Mouse (Mus musculus) cerebellum, postnatal 36 days (tissue): ENCODE data around the gene Cbx1.

Source experiments
- DNase-seq, 2 experiments: peaks; one replicate each; pipeline ENCODE4 v3.0.0; 2021 to 2022; ENCODE audit warnings: mixed read lengths in 2 of 2

The Cbx1 gene

GRCm38 (mm10) chr11:96788871-96789795 lies at the start of gene Cbx1:
TSS of gene Cbx1 (plus strand) at chr11:96789127.
- DNase-seq = peak; percentile 88

- no peak for DNase-seq
Observed at GRCm38 (mm10) chr11:96740796-96741195, 48.1 kb upstream of the Cbx1 start.

DNA sequence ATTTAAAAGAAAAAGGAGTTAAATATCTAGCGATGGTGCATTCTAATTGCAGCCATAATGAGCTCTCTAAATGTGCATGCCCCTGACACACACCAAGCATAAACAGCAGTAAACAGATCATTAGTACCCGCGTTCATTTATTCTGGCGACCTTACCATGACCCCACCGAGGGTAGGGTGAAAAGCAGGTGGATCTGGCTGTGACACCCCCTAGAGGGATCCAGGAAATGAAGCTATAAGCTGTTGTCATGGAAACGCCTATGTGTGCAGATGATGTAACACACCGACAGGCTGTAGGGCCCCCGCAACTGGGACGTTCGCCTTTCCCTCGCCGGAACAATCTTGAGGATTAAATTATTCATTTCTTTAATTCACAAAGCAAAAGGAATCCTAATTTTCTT lies 46.9 kb upstream of the Cbx1 start:
- no peak for DNase-seq

GRCm38 (mm10) chr11:96743000-96743399 lies 45.9 kb upstream of the Cbx1 start:
- no peak for DNase-seq

GRCm38 (mm10) chr11:96743891-96744290 lies 45.0 kb upstream of the Cbx1 start:
- no peak for DNase-seq

GRCm38 (mm10) chr11:96746648-96747047 lies 42.3 kb upstream of the Cbx1 start:
- DNase-seq = no peak

DNA sequence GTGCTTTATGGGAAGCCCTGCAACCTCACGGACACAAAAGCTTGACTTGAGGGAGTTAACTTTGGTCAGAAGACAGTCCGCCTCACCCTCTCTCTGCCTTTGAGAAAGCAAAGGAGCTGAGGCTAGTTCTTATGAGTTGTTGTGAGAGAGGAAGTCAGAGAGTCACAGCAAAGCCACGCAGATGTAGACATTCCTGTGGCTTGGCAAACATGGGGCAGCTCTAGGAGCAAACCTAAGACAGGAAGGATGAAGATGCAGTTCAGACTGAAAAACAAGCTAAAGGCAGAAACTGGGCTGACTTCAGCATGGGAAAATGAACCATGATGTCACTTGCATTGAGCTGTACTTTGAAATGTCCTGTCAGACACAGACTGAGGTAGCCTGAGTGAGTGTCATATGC lies 41.4 kb upstream of the Cbx1 start:
- no peak for DNase-seq

GRCm38 (mm10) chr11:96755298-96755697 lies 33.6 kb upstream of the Cbx1 start:
- DNase-seq = no peak

DNA sequence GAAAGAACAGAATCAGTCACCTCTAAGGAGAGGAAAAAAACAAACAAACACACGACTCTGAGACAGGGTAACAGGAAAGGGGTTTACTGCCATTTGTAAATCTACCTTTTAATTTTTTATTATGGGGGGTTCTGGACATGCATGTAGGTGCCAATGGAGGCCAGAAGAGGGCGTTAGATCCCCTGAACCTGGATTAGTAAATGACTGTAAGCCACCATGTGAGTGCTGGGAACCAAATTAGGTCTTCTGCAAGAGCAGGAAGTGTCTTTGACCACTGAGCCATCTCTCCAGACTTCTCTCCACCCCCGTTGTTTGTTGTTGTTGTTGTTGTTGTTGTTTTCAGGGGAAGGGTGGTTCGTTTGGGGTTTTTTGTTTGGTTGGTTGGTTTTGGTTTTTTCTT lies 31.5 kb upstream of the Cbx1 start:
- DNase-seq = no peak

GRCm38 (mm10) chr11:96758402-96758801 lies 30.5 kb upstream of the Cbx1 start:
- no peak for DNase-seq

GRCm38 (mm10) chr11:96760042-96760441 lies 28.9 kb upstream of the Cbx1 start:
- DNase-seq = peak; percentile 32 to 63

DNA sequence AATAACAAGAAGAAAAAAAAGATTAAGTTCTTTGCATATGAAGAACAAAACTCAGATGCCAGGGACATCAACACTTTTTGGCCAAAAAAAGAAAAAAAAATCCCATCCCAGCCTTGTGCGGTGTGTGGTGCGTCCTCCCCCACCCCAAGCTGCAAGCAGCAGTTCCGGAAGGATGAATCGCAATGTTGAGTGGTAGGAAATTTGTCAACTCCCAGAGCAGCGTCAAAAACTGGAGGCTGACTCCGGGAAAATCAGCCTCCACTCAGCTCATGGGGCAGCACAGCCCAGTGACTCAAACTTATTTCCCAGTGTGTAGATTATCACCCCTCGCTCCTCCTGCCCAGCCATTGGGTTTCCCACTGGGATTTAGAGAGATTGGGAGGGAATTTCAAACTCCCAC lies 26.9 kb upstream of the Cbx1 start:
- DNase-seq = no peak

- peak; percentile 74 to 79 for DNase-seq
Observed at GRCm38 (mm10) chr11:96762742-96763470, 26.0 kb upstream of the Cbx1 start.

DNA sequence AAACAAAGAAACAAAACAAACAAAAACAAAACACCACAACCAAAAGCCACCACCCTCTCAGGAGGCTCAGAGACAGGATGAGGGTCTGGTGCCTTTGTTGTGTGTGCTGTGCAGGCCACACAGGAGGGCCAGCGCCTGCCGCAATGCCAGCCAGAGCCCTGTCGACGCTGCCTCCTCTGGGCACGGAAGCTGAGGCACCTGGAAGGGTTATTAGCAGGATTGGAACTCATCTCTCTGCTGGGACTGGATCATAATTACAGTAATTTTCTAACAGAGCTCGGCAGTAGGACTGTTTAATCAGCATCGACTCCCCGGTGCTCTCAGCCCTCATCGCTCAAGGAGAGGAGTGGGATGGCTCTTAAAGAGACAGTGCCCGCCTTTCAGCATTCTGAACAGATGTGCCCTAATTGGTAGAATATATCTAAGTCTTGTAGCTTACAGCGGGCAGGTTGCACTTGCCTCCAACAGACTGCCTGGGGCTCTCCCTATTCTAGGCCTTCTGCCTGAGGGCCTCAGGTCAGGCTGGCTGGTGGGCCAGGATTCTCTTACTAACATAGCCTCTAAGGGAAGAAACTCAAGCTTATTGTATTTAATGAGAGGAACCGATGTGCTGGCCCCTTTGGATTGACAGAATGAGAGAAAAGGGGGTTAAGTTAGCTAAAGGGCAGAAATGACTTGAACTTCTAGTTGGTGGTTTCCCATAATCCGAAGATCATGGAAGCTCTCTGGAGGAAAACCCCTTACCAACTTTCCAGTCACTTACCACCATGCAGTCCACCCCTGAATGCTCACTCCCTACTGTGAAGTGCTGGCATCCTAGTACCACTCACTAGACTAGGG lies 24.2 kb upstream of the Cbx1 start:
- no peak for DNase-seq

- DNase-seq = no peak
Observed at GRCm38 (mm10) chr11:96765645-96766044, 23.3 kb upstream of the Cbx1 start.

- no peak for DNase-seq
Observed at GRCm38 (mm10) chr11:96766555-96766954, 22.4 kb upstream of the Cbx1 start.

DNA sequence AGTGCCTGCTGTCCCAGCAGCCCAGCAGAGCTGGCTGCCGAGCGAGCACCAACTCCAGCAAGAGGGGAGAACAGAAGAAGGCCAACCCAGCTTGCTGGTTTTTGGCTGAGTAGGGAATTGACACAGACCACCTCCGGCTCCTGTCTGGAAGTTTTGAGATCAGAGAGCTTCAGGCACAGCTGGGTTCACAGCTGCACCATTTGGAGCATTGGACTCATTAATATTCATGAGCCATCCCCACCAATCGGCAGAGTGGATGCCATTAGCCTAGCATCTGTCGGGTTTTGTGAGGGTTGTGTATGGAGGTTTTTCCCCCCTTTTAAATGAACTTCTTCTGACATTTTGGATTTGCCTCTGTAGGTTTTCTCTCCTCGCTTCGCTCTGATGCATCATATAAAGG lies 21.8 kb upstream of the Cbx1 start:
- DNase-seq = no peak

- DNase-seq = no peak
Observed at GRCm38 (mm10) chr11:96768240-96768639, 20.7 kb upstream of the Cbx1 start.

DNA sequence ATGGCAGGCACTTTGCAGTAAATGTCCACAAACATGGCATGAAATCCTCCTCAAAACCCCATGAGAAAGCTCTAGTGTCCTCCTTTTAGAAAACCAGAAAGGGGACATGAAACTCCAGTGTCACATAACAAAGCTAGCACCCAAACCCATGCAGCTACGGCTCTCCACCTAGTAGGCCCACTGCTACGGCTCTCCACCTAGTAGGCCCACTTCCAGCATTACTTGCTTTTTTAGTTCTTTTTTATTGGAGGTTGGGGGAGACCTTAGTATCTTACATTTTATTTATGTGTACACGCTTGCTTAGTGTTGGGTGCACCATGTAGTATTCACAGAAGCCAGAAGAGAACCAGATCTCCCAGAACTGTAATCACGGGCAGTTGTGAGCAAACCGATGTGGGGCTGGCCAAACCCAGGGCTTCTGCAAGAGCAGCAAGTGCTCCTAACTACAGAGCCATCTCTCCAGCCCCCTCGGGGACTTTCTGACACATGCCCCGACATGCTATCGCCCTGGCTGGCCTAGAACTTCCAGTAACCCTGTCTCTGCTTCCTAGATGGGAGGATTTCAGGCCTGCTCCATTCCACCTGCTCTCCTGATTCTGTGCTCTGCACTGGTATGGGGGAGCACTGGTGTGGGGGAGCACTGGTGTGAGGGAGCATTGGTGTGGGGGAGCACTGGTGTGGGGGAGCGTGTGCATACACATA lies 17.5 kb upstream of the Cbx1 start:
- DNase-seq = no peak

- DNase-seq = no peak
Observed at GRCm38 (mm10) chr11:96772413-96772812, 16.5 kb upstream of the Cbx1 start.

DNA sequence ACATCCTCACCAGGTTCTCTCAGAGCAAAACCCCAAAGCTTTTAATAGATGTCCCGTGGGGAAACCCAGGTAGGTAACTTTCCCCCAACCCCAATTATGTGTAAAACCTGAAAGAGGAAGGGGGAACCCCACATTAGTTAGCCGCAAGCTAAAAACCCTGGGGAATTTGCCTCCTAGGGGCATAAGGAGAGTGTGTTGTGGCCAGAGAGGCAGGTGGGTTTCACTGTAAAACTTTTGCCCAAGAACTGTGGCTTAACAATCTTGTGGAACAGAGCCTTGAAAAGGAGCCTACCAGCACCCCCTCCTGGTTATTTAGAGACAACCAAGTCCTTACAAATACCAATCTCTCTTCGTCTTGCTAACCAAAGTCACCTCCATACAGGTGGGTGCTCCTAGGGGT lies 14.4 kb upstream of the Cbx1 start:
- DNase-seq = no peak

- DNase-seq = no peak
Observed at GRCm38 (mm10) chr11:96775063-96775462, 13.9 kb upstream of the Cbx1 start.
